Mouse (Mus musculus): ENCODE results near the gene Aars.

DNA sequence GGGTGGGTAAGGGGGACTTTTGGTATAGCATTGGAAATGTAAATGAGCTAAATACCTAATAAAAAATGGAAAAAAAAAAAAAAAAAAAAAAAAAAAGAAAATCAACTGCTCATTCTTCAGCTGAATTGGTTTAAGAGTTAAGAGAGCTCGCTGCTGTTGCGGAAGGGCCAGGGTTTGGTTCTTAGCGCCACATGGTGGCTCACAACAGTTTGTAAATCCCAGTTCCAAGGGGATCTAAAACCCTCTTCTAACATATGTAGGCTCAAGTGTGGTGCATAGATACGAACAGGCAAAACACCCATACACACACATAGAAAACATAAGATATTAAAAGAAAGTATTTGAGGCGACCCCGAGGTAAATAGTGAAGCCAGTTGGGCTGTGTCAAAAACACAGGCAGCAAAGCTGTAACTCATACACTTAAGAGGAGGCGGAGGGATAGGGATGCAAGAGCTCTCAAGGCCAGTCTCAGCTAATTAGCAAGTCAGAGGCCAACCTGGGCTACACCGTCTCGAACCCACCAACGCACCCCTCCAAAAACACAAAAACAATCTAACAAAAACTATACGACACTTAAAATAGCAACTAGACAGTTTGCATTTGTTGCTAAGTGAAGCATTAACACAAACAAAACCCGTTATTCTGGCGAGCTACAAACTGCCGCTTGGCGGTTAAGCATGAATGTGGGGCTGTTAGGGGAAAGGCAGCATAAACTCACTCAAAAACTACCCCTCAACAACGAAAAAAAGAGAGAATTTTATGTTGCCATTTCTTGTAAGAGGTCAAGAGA lies 36.1 kb upstream of the Aars start:
- TF ChIP-seq CTCF (IDR thresholded peaks at IDR 0.05; ENCODE audit: insufficient read depth, low read length): no peak
- TF ChIP-seq POLR2A (IDR thresholded peaks at IDR 0.05; ENCODE audit: borderline replicate concordance, extremely low read depth, low read depth, low read length): no peak

All from lung, adult 2 months (tissue).